25 mouse cellular contexts compared by ENCODE assay signal in the genomic region with DNA sequence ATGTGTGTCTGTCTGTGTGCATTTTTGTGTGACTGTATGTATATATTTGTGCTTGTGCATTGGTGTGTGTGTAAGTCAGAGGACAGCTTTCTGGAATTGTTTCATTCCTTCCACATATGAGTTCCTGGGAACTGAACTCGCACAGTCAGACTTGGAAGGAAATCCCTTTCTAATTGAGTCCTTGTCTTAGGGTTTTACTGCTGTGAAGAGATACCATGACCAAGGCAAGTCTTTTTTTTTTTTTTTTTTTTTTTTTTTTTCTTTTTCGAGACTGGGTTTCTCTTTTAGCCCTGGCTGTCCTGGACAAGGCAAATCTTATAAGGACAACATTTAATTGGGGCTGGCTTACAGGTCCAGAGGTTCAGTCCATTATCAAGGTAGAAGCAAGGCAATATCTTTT.
"Had no signal": no experiment of that assay in that cellular context is flagged by ENCODE, and none has a peak within 500 bp of the region (broad histone marks: within the 10 kb centered on the region; RNA-seq: fewer than 3 reads in every experiment).

No protein-coding gene starts in this region.

- H3K27ac ChIP-seq: embryonic facial prominence, embryonic 10.5 days; embryonic facial prominence, embryonic 12.5 days; embryonic facial prominence, embryonic 13.5 days; embryonic facial prominence, embryonic 15.5 days; forebrain, embryonic 10.5 days; forebrain, embryonic 12.5 days; forebrain, embryonic 15.5 days; gastrocnemius, adult 2 months; heart, adult 2 months had no signal

- H3K27me3 ChIP-seq: forebrain, embryonic 15.5 days had no signal

- H3K4me1 ChIP-seq: embryonic facial prominence, embryonic 12.5 days; embryonic facial prominence, embryonic 13.5 days; embryonic facial prominence, embryonic 15.5 days had no signal

- H3K4me3 ChIP-seq: embryonic facial prominence, embryonic 10.5 days; embryonic facial prominence, embryonic 12.5 days; embryonic facial prominence, embryonic 13.5 days; embryonic facial prominence, embryonic 15.5 days; erythroblast, embryonic 14.5 days; forebrain, embryonic 10.5 days; forebrain, embryonic 12.5 days; forebrain, embryonic 15.5 days; gastrocnemius, adult 2 months; heart, adult 2 months had no signal

- H3K36me3 ChIP-seq: embryonic facial prominence, embryonic 10.5 days; embryonic facial prominence, embryonic 12.5 days; embryonic facial prominence, embryonic 13.5 days; embryonic facial prominence, embryonic 15.5 days; forebrain, embryonic 10.5 days; forebrain, embryonic 12.5 days; forebrain, embryonic 15.5 days had no signal

- H3K9me3 ChIP-seq: embryonic facial prominence, embryonic 12.5 days; embryonic facial prominence, embryonic 13.5 days; embryonic facial prominence, embryonic 15.5 days; forebrain, embryonic 15.5 days had no signal

- ATAC-seq: forebrain, embryonic 14.5 days; forebrain, embryonic 15.5 days; forebrain, embryonic 16.5 days; forebrain, postnatal 0 days had no signal

- H3K9ac ChIP-seq: embryonic facial prominence, embryonic 12.5 days; embryonic facial prominence, embryonic 13.5 days; embryonic facial prominence, embryonic 15.5 days; forebrain, embryonic 12.5 days; forebrain, embryonic 15.5 days; forebrain, postnatal 0 days had no signal

- DNase-seq: cerebellum, adult 9-10 months; cerebellum, adult 9-11 months; cerebellum, postnatal 10 days; cerebellum, postnatal 14 days; cerebellum, postnatal 25 days; cerebellum, postnatal 36 days; embryo, embryonic 11 days; forebrain, postnatal 0 days; gastrocnemius, adult 2 months; gastrocnemius, postnatal 10 days; gastrocnemius, postnatal 14 days; gastrocnemius, postnatal 25 days; gastrocnemius, postnatal 36 days; heart, adult 18-20 months; heart, adult 2 months had no signal

- H3K4me2 ChIP-seq: embryonic facial prominence, embryonic 12.5 days; embryonic facial prominence, embryonic 13.5 days; embryonic facial prominence, embryonic 15.5 days; forebrain, embryonic 12.5 days; forebrain, embryonic 15.5 days had no signal
